Mouse (Mus musculus) stomach, adult 2 months (tissue): ENCODE data around the gene Spon2. TPM values are rescaled to one million over a fixed set of nuclear protein-coding genes. Genes with fewer than 3 reads are reported as not detected.

Experiments
- polyA plus RNA-seq: library from polyadenylated mRNA; depleted of rRNA; stranded (reverse); fragments of >200 nt; gene quantifications from 2 replicates; pipeline ENCODE4 v1.2.3, GENCODE M21; 2012; rRNA removed

Spon2 gene
- 30.6 and 30.8 TPM in 2 replicates for polyA plus RNA-seq

DNA sequence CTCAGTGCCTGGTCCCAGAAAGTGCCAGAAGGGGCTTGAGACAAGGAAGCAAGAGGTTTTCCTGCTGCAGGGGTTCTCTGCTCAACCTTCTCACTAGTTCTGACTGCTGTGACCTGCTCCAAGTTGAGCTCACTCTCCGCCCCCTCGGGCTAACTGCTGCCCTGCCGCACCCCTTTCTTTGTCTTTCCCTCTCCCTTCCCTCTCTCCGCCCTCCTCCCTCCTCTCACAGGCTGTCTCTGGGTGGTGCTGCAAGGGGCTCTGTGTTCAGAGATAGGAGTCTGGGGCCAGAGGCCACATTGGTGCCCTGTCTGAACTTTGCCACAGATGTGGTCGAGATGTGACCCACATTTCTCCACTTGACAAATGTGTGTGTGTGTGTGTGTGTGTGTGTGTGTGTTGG is at the start of gene Spon2:
TSS of gene Spon2 (minus strand) at position 375 of the 400 bp plus-strand sequence.

Other genes starting within 250 kb of the Spon2 start
- 33.7 and 48.3 TPM in 2 replicates for gene Ywhah, start 199.6 kb downstream of the Spon2 start, polyA plus RNA-seq
- 2.3 and 2.6 TPM in 2 replicates for gene Slc5a1, start 114.2 kb downstream of the Spon2 start, polyA plus RNA-seq
- 161 and 196 TPM in 2 replicates for gene Ctbp1, start 56.5 kb upstream of the Spon2 start, polyA plus RNA-seq
- 54.8 and 62.4 TPM in 2 replicates for gene Maea, start 117.1 kb upstream of the Spon2 start, polyA plus RNA-seq
- gene Uvssa, start 160.1 kb upstream of the Spon2 start, polyA plus RNA-seq, result 0.43 and 1.3 TPM in 2 replicates
- gene Nkx1-1, start 215.5 kb upstream of the Spon2 start, polyA plus RNA-seq, result not detected in 2 replicates